Mouse (Mus musculus): ENCODE measurements around the gene Apoe. TPM values are rescaled to one million over a fixed set of nuclear protein-coding genes. Genes with fewer than 3 reads are reported as not detected.

Apoe gene
- polyA plus RNA-seq, 1 experiment, result 16,533 TPM

- peaks cover 34% of the 10 kb centered on the region for H3K4me1 ChIP-seq (ENCODE audit: control insufficient read depth, insufficient read depth, low read length)
- no peak overlapping the region for H3K4me3 ChIP-seq (ENCODE audit: insufficient read depth, low read length)
- TF ChIP-seq POLR2A (IDR thresholded peaks at IDR 0.05; ENCODE audit: borderline replicate concordance, low read depth, low read length), result no peak
- TF ChIP-seq CTCF (IDR thresholded peaks at IDR 0.05; ENCODE audit: low read depth, low read length), result no peak
- no peak overlapping the region for H3K27ac ChIP-seq (ENCODE audit: insufficient read depth, low read depth, low read length)
Measured at GRCm38 (mm10) chr7:19685374-19685773, 13.6 kb downstream of the Apoe start.

- TF ChIP-seq CTCF (IDR thresholded peaks at IDR 0.05; ENCODE audit: low read depth, low read length), result no peak
- TF ChIP-seq POLR2A (IDR thresholded peaks at IDR 0.05; ENCODE audit: borderline replicate concordance, low read depth, low read length), result no peak
- peaks cover 34% of the 10 kb centered on the region for H3K4me1 ChIP-seq (ENCODE audit: control insufficient read depth, insufficient read depth, low read length)
- peak overlapping the region; percentile 91 for H3K27ac ChIP-seq (ENCODE audit: insufficient read depth, low read depth, low read length)
Measured at GRCm38 (mm10) chr7:19683771-19684201, 15.2 kb downstream of the Apoe start.

GRCm38 (mm10) chr7:19682979-19683378 is 16.0 kb downstream of the Apoe start:
- Histone ChIP-seq H3K27ac (ENCODE audit: insufficient read depth, low read depth, low read length) (peak overlapping the region; percentile 62), H3K4me1 (ENCODE audit: control insufficient read depth, insufficient read depth, low read length) (peaks cover 34% of the 10 kb centered on the region), H3K4me3 (ENCODE audit: insufficient read depth, low read length) (no peak overlapping the region)
- TF ChIP-seq CTCF (IDR thresholded peaks at IDR 0.05; ENCODE audit: low read depth, low read length) (no peak), POLR2A (IDR thresholded peaks at IDR 0.05; ENCODE audit: borderline replicate concordance, low read depth, low read length) (no peak)

More at GRCm38 (mm10) chr7:19683771-19684201, 15.2 kb downstream of the Apoe start:
- H3K4me3 ChIP-seq (ENCODE audit: insufficient read depth, low read length), result no peak overlapping the region

GRCm38 (mm10) chr7:19681202-19681694 is 17.7 kb downstream of the Apoe start, which contains the start of the genes Gm44805 and Apoc4:
Gm44805 (minus strand) TSS chr7:19681423.
Apoc4 (minus strand) TSS chr7:19681479.
- TF ChIP-seq POLR2A (IDR thresholded peaks at IDR 0.05; ENCODE audit: borderline replicate concordance, low read depth, low read length) (no peak), CTCF (IDR thresholded peaks at IDR 0.05; ENCODE audit: low read depth, low read length) (no peak)
- Histone ChIP-seq H3K27ac (ENCODE audit: insufficient read depth, low read depth, low read length) (no peak within 1 kb of the TSS), H3K4me1 (ENCODE audit: control insufficient read depth, insufficient read depth, low read length) (peaks cover 39% of the 10 kb centered on the region), H3K4me3 (ENCODE audit: insufficient read depth, low read length) (no peak within 1 kb of the TSS)

- Histone ChIP-seq H3K4me3 (ENCODE audit: insufficient read depth, low read length) (no peak overlapping the region), H3K27ac (ENCODE audit: insufficient read depth, low read depth, low read length) (no peak overlapping the region), H3K4me1 (ENCODE audit: control insufficient read depth, insufficient read depth, low read length) (peaks cover 42% of the 10 kb centered on the region)
- TF ChIP-seq CTCF (IDR thresholded peaks at IDR 0.05; ENCODE audit: low read depth, low read length), result no peak
- no peak for TF ChIP-seq POLR2A (IDR thresholded peaks at IDR 0.05; ENCODE audit: borderline replicate concordance, low read depth, low read length)
Measured at GRCm38 (mm10) chr7:19680702-19681101, 18.3 kb downstream of the Apoe start.

GRCm38 (mm10) chr7:19678901-19679300 is 20.1 kb downstream of the Apoe start:
- no peak overlapping the region for H3K4me3 ChIP-seq (ENCODE audit: insufficient read depth, low read length)
- H3K27ac ChIP-seq (ENCODE audit: insufficient read depth, low read depth, low read length), result no peak overlapping the region
- peaks cover 37% of the 10 kb centered on the region for H3K4me1 ChIP-seq (ENCODE audit: control insufficient read depth, insufficient read depth, low read length)
- TF ChIP-seq CTCF (IDR thresholded peaks at IDR 0.05; ENCODE audit: low read depth, low read length) (no peak), POLR2A (IDR thresholded peaks at IDR 0.05; ENCODE audit: borderline replicate concordance, low read depth, low read length) (no peak)

- H3K4me3 ChIP-seq (ENCODE audit: insufficient read depth, low read length), result no peak within 1 kb of the TSS
- no peak for TF ChIP-seq CTCF (IDR thresholded peaks at IDR 0.05; ENCODE audit: low read depth, low read length)
- TF ChIP-seq POLR2A (IDR thresholded peaks at IDR 0.05; ENCODE audit: borderline replicate concordance, low read depth, low read length), result no peak
- H3K4me1 ChIP-seq (ENCODE audit: control insufficient read depth, insufficient read depth, low read length), result peaks cover 36% of the 10 kb centered on the region
- peak within 1 kb of the TSS; percentile 69; the same call in 1 of the 2 replicates for H3K27ac ChIP-seq (ENCODE audit: insufficient read depth, low read depth, low read length)
Measured at GRCm38 (mm10) chr7:19677872-19678271, 21.1 kb downstream of the Apoe start, which contains the start of gene Apoc2. Apoc2 (minus strand) TSS chr7:19677941.

GRCm38 (mm10) chr7:19676662-19677061 is 22.3 kb downstream of the Apoe start:
- H3K27ac ChIP-seq (ENCODE audit: insufficient read depth, low read depth, low read length), result peak overlapping the region; percentile 69
- TF ChIP-seq POLR2A (IDR thresholded peaks at IDR 0.05; ENCODE audit: borderline replicate concordance, low read depth, low read length), result no peak
- no peak for TF ChIP-seq CTCF (IDR thresholded peaks at IDR 0.05; ENCODE audit: low read depth, low read length)
- peaks cover 33% of the 10 kb centered on the region for H3K4me1 ChIP-seq (ENCODE audit: control insufficient read depth, insufficient read depth, low read length)

GRCm38 (mm10) chr7:19675824-19676223 is 23.2 kb downstream of the Apoe start:
- no peak overlapping the region for H3K4me3 ChIP-seq (ENCODE audit: insufficient read depth, low read length)
- TF ChIP-seq CTCF (IDR thresholded peaks at IDR 0.05; ENCODE audit: low read depth, low read length), result no peak
- TF ChIP-seq POLR2A (IDR thresholded peaks at IDR 0.05; ENCODE audit: borderline replicate concordance, low read depth, low read length), result no peak
- H3K4me1 ChIP-seq (ENCODE audit: control insufficient read depth, insufficient read depth, low read length), result peaks cover 30% of the 10 kb centered on the region
- peak overlapping the region; percentile 69 for H3K27ac ChIP-seq (ENCODE audit: insufficient read depth, low read depth, low read length)

More at GRCm38 (mm10) chr7:19676662-19677061, 22.3 kb downstream of the Apoe start:
- H3K4me3 ChIP-seq (ENCODE audit: insufficient read depth, low read length), result no peak overlapping the region

- TF ChIP-seq CTCF (IDR thresholded peaks at IDR 0.05; ENCODE audit: low read depth, low read length), result no peak
- TF ChIP-seq POLR2A (IDR thresholded peaks at IDR 0.05; ENCODE audit: borderline replicate concordance, low read depth, low read length), result no peak
- no peak overlapping the region for H3K27ac ChIP-seq (ENCODE audit: insufficient read depth, low read depth, low read length)
Measured at GRCm38 (mm10) chr7:19673083-19673699, 25.8 kb downstream of the Apoe start.

More at GRCm38 (mm10) chr7:19673083-19673699, 25.8 kb downstream of the Apoe start:
- H3K4me3 ChIP-seq (ENCODE audit: insufficient read depth, low read length), result no peak overlapping the region
- H3K4me1 ChIP-seq (ENCODE audit: control insufficient read depth, insufficient read depth, low read length), result peaks cover 43% of the 10 kb centered on the region
